Mouse (Mus musculus): Measurements from ENCODE around the gene Mmp25. TPM values are rescaled to one million over a fixed set of nuclear protein-coding genes. Genes with fewer than 3 reads are reported as not detected.
A peak's percentile ranks its signal among the peaks of the same experiment; 100 is the strongest.
"Not testable (repeated sequence)": the region's sequence is repeated elsewhere in the genome, so short reads cannot be mapped to it uniquely, and the experiment has no call there.

Gene Mmp25
- polyA plus RNA-seq, 1 experiment from 2014 or later = 0.61 TPM

DNA sequence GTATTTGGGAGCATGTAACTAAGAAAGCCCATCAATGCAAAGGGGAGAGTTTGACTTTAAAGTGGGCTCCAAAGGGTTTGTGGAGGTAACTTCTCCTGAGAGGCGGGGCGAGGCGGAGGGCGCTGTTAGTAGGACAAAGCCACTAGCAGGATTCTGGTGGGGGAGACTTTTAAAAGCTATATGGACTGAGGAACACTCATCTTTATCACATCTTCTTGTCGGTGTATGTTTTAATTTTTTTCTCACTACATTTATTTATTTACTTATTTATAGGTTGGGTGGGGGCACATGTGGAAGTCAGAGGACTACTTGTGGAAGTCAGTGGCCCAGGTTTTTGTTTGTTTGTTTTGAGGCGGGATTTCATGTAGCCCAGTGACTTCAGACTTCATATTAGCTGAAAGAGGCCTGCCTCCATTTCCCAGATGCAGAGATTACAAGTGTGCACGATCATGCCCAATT is 45.4 kb downstream of the Mmp25 start:
- WGBS = 36% methylated on average over 7 of the region's 7 CpGs
- H3K4me3 ChIP-seq (ENCODE audit: low read depth, low read length) = peak overlapping the region; percentile 27
- peak overlapping the region; percentile 20; the same call in 1 of the 2 replicates for H3K27ac ChIP-seq (ENCODE audit: low read depth, low read length)
- H3K9ac ChIP-seq (ENCODE audit: low read length) = peak overlapping the region; percentile 67
- no peaks in the 10 kb centered on the region for H3K27me3 ChIP-seq (ENCODE audit: control insufficient read depth, insufficient read depth, low read length)
- DNase-seq (ENCODE audit: low spot score, missing footprints) (no peak), ATAC-seq (ENCODE audit: low FRiP score) (peak; percentile 2; the same call in 1 of the 2 replicates)
- no peaks in the 10 kb centered on the region for H3K36me3 ChIP-seq (ENCODE audit: control insufficient read depth, insufficient read depth, low read length)
- H3K4me1 ChIP-seq (ENCODE audit: control insufficient read depth, insufficient read depth, low read length) = 0 out of 2 replicates have a peak, but pooled peaks cover 5% of the 10 kb centered on the region
- H3K4me2 ChIP-seq = peak overlapping the region; percentile 74
- no peaks in the 10 kb centered on the region for H3K9me3 ChIP-seq (ENCODE audit: control insufficient read depth, low read length)

DNA sequence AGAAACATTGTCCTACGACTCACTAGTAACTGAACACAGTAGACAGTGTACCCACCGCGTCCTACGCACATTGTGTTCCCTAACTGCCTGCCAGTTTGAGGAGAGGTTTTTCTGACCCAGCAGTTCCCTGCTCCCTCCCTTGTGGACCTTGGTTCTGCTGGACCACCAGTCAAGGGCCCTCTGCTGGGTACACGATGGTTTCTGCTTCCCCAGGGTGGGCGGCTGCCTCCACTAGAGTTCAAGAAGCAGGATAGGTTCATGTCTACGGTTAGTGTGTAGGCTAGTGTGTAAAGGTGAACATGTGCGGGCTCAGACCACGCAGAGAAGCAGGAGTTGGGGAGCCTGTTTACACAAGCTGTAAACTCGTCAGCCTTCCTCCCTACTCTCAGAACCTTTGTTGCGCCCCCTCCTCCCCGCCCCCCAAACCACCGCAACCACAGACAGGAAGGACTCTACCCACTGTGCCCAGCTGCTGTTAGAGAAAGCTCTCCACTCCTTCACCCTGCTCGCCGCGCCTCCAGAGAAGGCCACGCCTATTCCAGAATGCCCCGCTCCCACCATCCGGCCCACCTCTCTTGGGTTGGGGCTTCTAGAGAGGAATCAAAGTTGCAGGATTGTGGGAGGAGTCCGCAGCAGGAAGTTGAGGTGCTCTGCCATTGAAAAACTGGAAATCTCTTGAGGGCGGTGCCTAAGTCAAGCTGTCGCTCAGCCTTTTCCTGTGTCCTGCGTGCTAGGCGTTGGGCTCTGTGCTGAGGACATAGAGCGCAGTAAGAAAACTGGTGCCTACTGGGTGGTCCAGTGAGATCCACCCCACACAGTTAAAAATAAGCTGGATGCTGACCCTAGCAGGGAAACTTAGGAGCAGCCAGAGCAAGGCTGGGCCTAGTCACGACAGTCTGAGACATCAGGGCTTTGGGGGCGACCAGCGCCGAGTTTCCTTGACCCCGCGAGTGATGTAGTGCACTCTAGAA is 46.2 kb downstream of the Mmp25 start, which contains the start of gene Zfp13:
Gene Zfp13, minus strand, starts transcription at position 906 of the 971 bp plus-strand sequence.
- DNase-seq (ENCODE audit: low spot score, missing footprints) = peak; percentile 95
- ATAC-seq (ENCODE audit: low FRiP score) = peak; percentile 94
- Histone ChIP-seq H3K36me3 (ENCODE audit: control insufficient read depth, insufficient read depth, low read length) (no peaks in the 10 kb centered on the region), H3K4me1 (ENCODE audit: control insufficient read depth, insufficient read depth, low read length) (0 out of 2 replicates have a peak, but pooled peaks cover 5% of the 10 kb centered on the region), H3K4me3 (ENCODE audit: low read depth, low read length) (peak within 1 kb of the TSS; percentile 27), H3K9me3 (ENCODE audit: control insufficient read depth, low read length) (no peaks in the 10 kb centered on the region), H3K9ac (ENCODE audit: low read length) (peak within 1 kb of the TSS; percentile 67), H3K27me3 (ENCODE audit: control insufficient read depth, insufficient read depth, low read length) (no peaks in the 10 kb centered on the region), H3K4me2 (peak within 1 kb of the TSS; percentile 74), H3K27ac (ENCODE audit: low read depth, low read length) (peak within 1 kb of the TSS; percentile 20; the same call in 1 of the 2 replicates)
- WGBS = 9% methylated on average over 29 of the region's 31 CpGs

GRCm38 (mm10) chr17:23595139-23595538 is 49.9 kb downstream of the Mmp25 start:
- H3K9me3 ChIP-seq (ENCODE audit: control insufficient read depth, low read length); H3K27ac ChIP-seq (ENCODE audit: low read depth, low read length); H3K4me2 ChIP-seq; ATAC-seq (ENCODE audit: low FRiP score); H3K36me3 ChIP-seq (ENCODE audit: control insufficient read depth, insufficient read depth, low read length); H3K9ac ChIP-seq (ENCODE audit: low read length); H3K4me1 ChIP-seq (ENCODE audit: control insufficient read depth, insufficient read depth, low read length); DNase-seq (ENCODE audit: low spot score, missing footprints); H3K27me3 ChIP-seq (ENCODE audit: control insufficient read depth, insufficient read depth, low read length); H3K4me3 ChIP-seq (ENCODE audit: low read depth, low read length): not testable (repeated sequence)
- WGBS = 75% methylated on average over 4 of the region's 4 CpGs

DNA sequence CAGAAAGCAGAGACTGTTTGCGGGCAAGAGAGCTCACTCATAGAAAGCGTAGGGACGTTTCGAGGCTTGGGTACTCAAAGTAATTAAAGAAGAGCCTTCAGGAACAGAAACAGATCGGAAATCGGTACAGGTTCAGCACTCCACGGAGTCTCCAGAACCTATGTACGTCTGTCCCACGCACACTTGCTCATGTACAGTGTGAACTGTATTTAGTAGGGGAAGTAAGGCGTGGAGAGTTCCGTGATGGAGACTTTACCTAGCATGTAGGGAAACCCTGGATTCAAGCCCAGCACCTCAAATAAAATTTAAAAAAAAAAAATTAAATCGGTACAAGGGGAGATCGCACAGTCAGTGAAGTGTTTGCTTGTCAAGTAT is 52.2 kb downstream of the Mmp25 start:
- no peak for DNase-seq (ENCODE audit: low spot score, missing footprints)
- no peaks in the 10 kb centered on the region for H3K4me1 ChIP-seq (ENCODE audit: control insufficient read depth, insufficient read depth, low read length)
- no peaks in the 10 kb centered on the region for H3K27me3 ChIP-seq (ENCODE audit: control insufficient read depth, insufficient read depth, low read length)
- ATAC-seq (ENCODE audit: low FRiP score) = peak; percentile 70
- H3K36me3 ChIP-seq (ENCODE audit: control insufficient read depth, insufficient read depth, low read length) = no peaks in the 10 kb centered on the region
- H3K9ac ChIP-seq (ENCODE audit: low read length) = peak overlapping the region; percentile 79
- peak overlapping the region; percentile 45; the same call in 1 of the 2 replicates for H3K27ac ChIP-seq (ENCODE audit: low read depth, low read length)
- H3K4me2 ChIP-seq = peak overlapping the region; percentile 86
- no peaks in the 10 kb centered on the region for H3K9me3 ChIP-seq (ENCODE audit: control insufficient read depth, low read length)
- 16% methylated on average over 13 of the region's 13 CpGs for WGBS
- H3K4me3 ChIP-seq (ENCODE audit: low read depth, low read length) = peak overlapping the region; percentile 46

DNA sequence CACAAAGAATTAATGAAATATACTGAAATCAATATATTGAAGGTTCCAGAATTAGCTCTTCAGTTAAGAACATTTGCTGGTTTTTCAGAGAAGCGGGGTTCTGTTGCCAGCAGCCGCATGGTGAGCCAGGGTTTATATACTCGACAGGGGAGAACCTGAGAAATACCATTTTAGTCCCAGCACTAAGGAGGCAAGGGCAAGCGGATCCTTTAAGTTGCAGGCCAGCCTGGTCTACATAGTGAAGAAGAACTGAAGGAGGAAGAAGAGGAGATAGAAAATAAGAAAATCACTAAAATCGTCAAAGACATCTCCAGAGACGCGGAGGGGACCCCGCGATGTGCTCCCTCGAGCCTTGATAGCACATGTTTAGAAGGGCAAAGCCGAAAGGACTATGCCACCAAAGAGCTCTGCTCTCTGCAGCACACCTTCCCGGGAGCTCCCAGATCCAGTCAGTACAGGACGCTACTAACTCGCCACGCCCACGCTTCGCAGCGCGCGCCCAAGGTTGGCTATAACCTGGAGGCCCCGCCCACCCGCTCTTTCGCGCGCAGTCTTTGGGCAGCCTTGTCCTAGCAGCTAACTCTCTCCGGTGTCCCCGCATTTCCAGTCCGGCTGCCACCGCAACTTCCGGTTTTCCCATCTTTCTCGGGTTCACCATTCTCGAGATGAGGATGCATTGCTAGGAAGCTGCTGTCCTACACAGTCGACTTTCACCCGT is 52.7 kb downstream of the Mmp25 start:
- WGBS = 6% methylated on average over 34 of the region's 34 CpGs
- peak; percentile 100 for DNase-seq (ENCODE audit: low spot score, missing footprints)
- H3K27ac ChIP-seq (ENCODE audit: low read depth, low read length) = peak overlapping the region; percentile 45; the same call in 1 of the 2 replicates
- H3K4me2 ChIP-seq = peak overlapping the region; percentile 86
- ATAC-seq (ENCODE audit: low FRiP score) = peak; percentile 99
- H3K9ac ChIP-seq (ENCODE audit: low read length) = peak overlapping the region; percentile 79
- peak overlapping the region; percentile 46 for H3K4me3 ChIP-seq (ENCODE audit: low read depth, low read length)
- no peaks in the 10 kb centered on the region for H3K27me3 ChIP-seq (ENCODE audit: control insufficient read depth, insufficient read depth, low read length)
- H3K36me3 ChIP-seq (ENCODE audit: control insufficient read depth, insufficient read depth, low read length) = no peaks in the 10 kb centered on the region
- H3K4me1 ChIP-seq (ENCODE audit: control insufficient read depth, insufficient read depth, low read length) = no peaks in the 10 kb centered on the region
- H3K9me3 ChIP-seq (ENCODE audit: control insufficient read depth, low read length) = no peaks in the 10 kb centered on the region

GRCm38 (mm10) chr17:23587253-23587652 is 57.8 kb downstream of the Mmp25 start:
- no peak overlapping the region for H3K4me2 ChIP-seq
- no peak overlapping the region for H3K4me3 ChIP-seq (ENCODE audit: low read depth, low read length)
- DNase-seq (ENCODE audit: low spot score, missing footprints) (no peak), ATAC-seq (ENCODE audit: low FRiP score) (no peak)
- H3K9ac ChIP-seq (ENCODE audit: low read length) = no peak overlapping the region
- no peak overlapping the region for H3K27ac ChIP-seq (ENCODE audit: low read depth, low read length)
- WGBS = 72% methylated on average over 2 of the region's 2 CpGs
- no peaks in the 10 kb centered on the region for H3K27me3 ChIP-seq (ENCODE audit: control insufficient read depth, insufficient read depth, low read length)
- no peaks in the 10 kb centered on the region for H3K9me3 ChIP-seq (ENCODE audit: control insufficient read depth, low read length)
- peaks cover 11% of the 10 kb centered on the region for H3K4me1 ChIP-seq (ENCODE audit: control insufficient read depth, insufficient read depth, low read length)
- H3K36me3 ChIP-seq (ENCODE audit: control insufficient read depth, insufficient read depth, low read length) = no peaks in the 10 kb centered on the region

DNA sequence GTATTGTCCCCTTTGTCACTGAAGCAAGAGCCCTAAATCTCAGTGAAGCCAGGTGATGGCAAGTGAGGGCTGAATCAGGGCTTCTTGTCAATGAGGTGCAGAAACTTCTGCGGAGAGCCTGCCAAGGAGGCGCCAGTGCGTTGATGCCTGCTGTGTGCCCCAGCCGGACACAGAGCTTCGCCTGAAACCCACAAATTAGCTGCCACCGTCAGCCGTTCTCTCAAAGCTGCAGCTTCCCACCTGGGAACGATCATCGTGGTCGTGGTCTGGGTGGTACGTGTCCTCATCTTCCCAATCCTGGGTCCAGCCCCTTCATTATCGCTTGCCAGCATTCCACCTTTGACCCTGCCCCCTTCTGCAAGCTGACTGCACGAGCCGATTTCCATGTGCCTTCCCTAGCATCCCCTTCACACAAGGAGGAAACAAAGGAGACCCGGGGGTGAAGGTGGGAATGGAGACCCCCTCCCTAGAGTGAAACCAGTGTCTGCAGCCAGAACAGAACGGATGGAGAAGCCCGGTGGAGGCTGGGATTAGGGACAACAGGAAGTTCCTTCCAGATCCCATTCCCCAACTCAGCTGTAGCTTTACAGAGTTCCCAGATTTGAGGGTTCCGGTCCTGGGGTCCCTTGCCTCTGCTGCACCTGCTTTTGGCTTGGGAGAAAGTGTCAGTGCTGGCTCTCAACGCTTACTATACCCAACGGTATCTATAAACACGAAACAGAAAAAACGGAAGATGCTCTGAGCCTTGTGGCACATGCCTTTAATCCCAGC is 59.2 kb downstream of the Mmp25 start:
- DNase-seq (ENCODE audit: low spot score, missing footprints) = peak; percentile 97
- ATAC-seq (ENCODE audit: low FRiP score) = peak; percentile 89
- Histone ChIP-seq H3K4me3 (ENCODE audit: low read depth, low read length) (peak overlapping the region; percentile 46), H3K27ac (ENCODE audit: low read depth, low read length) (no peak overlapping the region), H3K4me2 (peak overlapping the region; percentile 80), H3K27me3 (ENCODE audit: control insufficient read depth, insufficient read depth, low read length) (no peaks in the 10 kb centered on the region), H3K36me3 (ENCODE audit: control insufficient read depth, insufficient read depth, low read length) (peaks cover 3% of the 10 kb centered on the region; the same call in 1 of the 2 replicates), H3K4me1 (ENCODE audit: control insufficient read depth, insufficient read depth, low read length) (peaks cover 11% of the 10 kb centered on the region), H3K9ac (ENCODE audit: low read length) (peak overlapping the region; percentile 70), H3K9me3 (ENCODE audit: control insufficient read depth, low read length) (no peaks in the 10 kb centered on the region)
- WGBS = under 1% methylated on average over 22 of the region's 22 CpGs

DNA sequence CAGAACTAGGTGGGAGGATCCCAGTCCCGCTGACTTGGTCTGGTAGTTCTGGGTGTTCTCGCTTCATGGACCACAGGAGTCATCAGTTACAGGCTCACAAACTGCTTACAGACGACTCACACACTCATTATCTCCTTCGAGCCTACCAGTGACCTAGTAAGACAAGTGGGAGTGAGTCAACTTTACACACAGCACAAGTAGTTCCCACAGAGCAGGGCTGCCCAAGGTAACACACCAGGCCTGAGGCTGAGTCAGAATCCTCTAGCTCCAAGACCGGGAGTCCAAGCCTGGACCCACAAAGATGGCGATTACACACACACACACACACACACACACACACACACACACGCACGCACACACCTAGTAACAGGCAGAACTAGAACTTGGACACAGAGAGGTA is 60.3 kb downstream of the Mmp25 start:
- no peak for DNase-seq (ENCODE audit: low spot score, missing footprints)
- Histone ChIP-seq H3K27me3 (ENCODE audit: control insufficient read depth, insufficient read depth, low read length) (no peaks in the 10 kb centered on the region), H3K4me3 (ENCODE audit: low read depth, low read length) (peak overlapping the region; percentile 46; the same call in 1 of the 2 replicates), H3K4me2 (peak overlapping the region; percentile 80), H3K4me1 (ENCODE audit: control insufficient read depth, insufficient read depth, low read length) (peaks cover 11% of the 10 kb centered on the region), H3K9me3 (ENCODE audit: control insufficient read depth, low read length) (no peaks in the 10 kb centered on the region), H3K9ac (ENCODE audit: low read length) (no peak overlapping the region), H3K36me3 (ENCODE audit: control insufficient read depth, insufficient read depth, low read length) (peaks cover 13% of the 10 kb centered on the region), H3K27ac (ENCODE audit: low read depth, low read length) (no peak overlapping the region)
- 87% methylated on average over 8 of the region's 8 CpGs for WGBS
- ATAC-seq (ENCODE audit: low FRiP score) = no peak

Data from midbrain, embryonic 11.5 days (tissue).